Mouse (Mus musculus): ENCODE data around the gene Zmiz1. TPM values are rescaled to one million over a fixed set of nuclear protein-coding genes. Genes with fewer than 3 reads are reported as not detected.

Gene Zmiz1
- polyA plus RNA-seq, 1 experiment from 2014 or later = 21.2 TPM

DNA sequence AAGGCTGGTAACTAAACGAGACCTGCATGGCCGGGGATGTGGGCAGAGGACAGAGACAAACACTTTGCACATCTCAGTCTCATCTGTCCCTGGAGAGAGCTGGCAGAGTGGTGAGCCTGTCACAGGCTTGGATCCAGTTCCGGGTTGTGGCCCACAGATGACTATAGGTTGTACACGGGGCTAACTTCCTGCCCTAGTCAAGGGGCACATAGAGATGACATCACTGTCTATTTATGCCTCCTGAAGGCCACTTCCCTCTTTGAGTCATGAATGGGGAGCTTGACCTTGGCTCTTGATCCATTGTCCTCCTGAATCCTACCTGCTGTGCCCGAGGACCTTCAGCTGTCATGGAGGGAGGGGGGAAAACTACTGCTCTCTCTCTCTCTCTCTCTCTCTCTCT lies 25.1 kb downstream of the Zmiz1 start:
- H3K36me3 ChIP-seq (ENCODE audit: control insufficient read depth, insufficient read depth, low read length) = no peaks in the 10 kb centered on the region
- peaks cover 82% of the 10 kb centered on the region for H3K4me1 ChIP-seq (ENCODE audit: control insufficient read depth, insufficient read depth, low read length)
- H3K27ac ChIP-seq (ENCODE audit: low read length) = no peak overlapping the region
- H3K27me3 ChIP-seq (replicated peaks; ENCODE audit: control insufficient read depth, insufficient read depth, low read length) = no peaks in the 10 kb centered on the region
- no peak overlapping the region for H3K4me2 ChIP-seq (ENCODE audit: low read depth, low read length)
- no peaks in the 10 kb centered on the region for H3K9me3 ChIP-seq (ENCODE audit: control insufficient read depth, low read length)
- ATAC-seq = no peak
- H3K4me3 ChIP-seq (ENCODE audit: low read length) = no peak overlapping the region
- H3K9ac ChIP-seq (ENCODE audit: low read depth, low read length) = no peak overlapping the region
- 42% methylated on average over 5 of the region's 5 CpGs for WGBS

DNA sequence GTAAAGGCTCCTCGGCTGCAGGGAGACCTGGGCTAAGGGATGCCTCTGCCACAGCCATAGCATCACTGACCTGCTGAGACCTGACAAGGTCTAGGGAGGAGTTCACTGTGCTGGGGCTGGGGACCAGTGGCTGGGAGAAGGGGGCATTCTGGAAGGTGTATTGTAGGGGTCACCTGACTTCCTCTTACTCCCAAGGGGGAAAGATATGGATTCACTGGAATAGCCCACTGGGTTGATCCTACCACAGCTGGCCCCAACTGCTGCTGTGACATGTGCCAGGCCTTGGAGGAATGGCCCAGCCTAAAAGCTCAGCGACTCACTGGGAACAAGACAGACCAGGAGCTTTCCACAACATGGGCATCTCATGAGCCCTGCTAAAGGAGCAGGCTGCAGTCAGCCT lies 27.2 kb downstream of the Zmiz1 start:
- WGBS = 80% methylated on average over 2 of the region's 2 CpGs
- no peak for ATAC-seq
- no peak overlapping the region for H3K4me2 ChIP-seq (ENCODE audit: low read depth, low read length)
- no peak overlapping the region for H3K27ac ChIP-seq (ENCODE audit: low read length)
- H3K4me3 ChIP-seq (ENCODE audit: low read length) = no peak overlapping the region
- H3K9me3 ChIP-seq (ENCODE audit: control insufficient read depth, low read length) = no peaks in the 10 kb centered on the region
- no peaks in the 10 kb centered on the region for H3K36me3 ChIP-seq (ENCODE audit: control insufficient read depth, insufficient read depth, low read length)
- H3K27me3 ChIP-seq (replicated peaks; ENCODE audit: control insufficient read depth, insufficient read depth, low read length) = no peaks in the 10 kb centered on the region
- H3K4me1 ChIP-seq (ENCODE audit: control insufficient read depth, insufficient read depth, low read length) = peaks cover 78% of the 10 kb centered on the region
- H3K9ac ChIP-seq (ENCODE audit: low read depth, low read length) = 0 out of 2 replicates have a peak overlapping the region, but pooled peaks have one; percentile 1

DNA sequence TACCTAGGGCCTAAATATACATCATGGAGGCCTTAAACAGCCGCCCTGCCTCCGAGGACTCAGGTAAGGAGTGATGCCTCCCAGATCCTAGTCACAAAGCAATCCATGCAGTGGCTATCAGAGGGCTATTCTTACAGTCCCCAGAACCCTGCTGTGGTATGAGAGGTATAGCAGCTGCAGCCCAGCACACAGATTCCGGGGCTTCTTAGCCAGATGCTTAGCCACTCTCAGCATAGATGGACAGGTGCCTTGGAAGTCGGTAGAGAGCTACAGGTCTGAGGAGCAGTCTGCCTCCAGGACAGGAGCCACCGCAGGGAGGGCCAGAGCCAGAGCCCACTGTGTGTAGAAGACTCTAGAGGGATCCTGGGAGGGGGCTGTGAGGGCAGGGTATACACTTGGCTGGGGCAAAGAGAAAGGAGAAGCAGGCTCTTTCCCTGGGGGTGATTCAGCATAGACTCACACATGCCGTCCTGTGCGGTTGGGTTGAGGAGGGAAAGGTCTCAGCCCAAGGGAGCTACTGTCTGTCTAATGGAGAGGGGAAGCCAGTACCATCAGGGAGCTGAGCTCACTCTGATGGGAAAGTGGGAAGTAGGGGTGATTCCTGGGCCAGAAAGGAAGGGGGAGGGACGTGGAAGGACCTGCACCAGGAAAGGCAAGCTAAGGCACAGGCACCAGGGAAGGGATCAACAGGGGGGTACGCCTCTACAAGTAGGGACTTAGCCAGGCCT lies 27.9 kb downstream of the Zmiz1 start:
- Histone ChIP-seq H3K4me2 (ENCODE audit: low read depth, low read length) (no peak overlapping the region), H3K27me3 (replicated peaks; ENCODE audit: control insufficient read depth, insufficient read depth, low read length) (no peaks in the 10 kb centered on the region), H3K36me3 (ENCODE audit: control insufficient read depth, insufficient read depth, low read length) (no peaks in the 10 kb centered on the region), H3K4me3 (ENCODE audit: low read length) (no peak overlapping the region), H3K27ac (ENCODE audit: low read length) (no peak overlapping the region; the same call in 1 of the 2 replicates), H3K9me3 (ENCODE audit: control insufficient read depth, low read length) (no peaks in the 10 kb centered on the region), H3K9ac (ENCODE audit: low read depth, low read length) (peak overlapping the region; percentile 43; the same call in 1 of the 2 replicates), H3K4me1 (ENCODE audit: control insufficient read depth, insufficient read depth, low read length) (peaks cover 78% of the 10 kb centered on the region)
- 71% methylated on average over 9 of the region's 9 CpGs for WGBS
- no peak for ATAC-seq

DNA sequence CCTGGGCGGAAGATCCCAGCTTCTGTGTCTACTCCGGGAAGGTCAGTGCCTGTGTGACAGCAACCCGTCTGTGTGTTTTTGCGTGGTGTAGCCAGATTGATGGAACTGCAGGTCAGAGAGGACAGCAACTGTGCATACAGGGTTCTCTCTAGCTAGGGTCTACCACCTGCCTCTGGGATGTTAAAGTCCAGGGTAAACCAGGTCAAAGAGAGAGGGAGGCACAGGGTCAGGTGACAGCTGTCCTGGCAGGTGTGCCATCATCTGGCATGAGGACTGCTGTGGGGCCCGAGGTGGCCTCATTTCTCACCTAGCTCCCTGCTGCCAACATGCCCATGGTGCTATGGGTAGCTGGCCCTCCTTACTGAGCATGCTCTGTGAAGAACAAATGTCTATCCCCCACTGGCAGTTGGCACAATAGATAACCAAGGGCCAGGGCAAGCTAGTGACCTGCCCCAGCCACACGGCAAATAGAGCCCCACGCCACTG lies 28.5 kb downstream of the Zmiz1 start:
- no peaks in the 10 kb centered on the region for H3K27me3 ChIP-seq (replicated peaks; ENCODE audit: control insufficient read depth, insufficient read depth, low read length)
- H3K36me3 ChIP-seq (ENCODE audit: control insufficient read depth, insufficient read depth, low read length) = no peaks in the 10 kb centered on the region
- no peak for ATAC-seq
- H3K4me1 ChIP-seq (ENCODE audit: control insufficient read depth, insufficient read depth, low read length) = peaks cover 79% of the 10 kb centered on the region
- no peaks in the 10 kb centered on the region for H3K9me3 ChIP-seq (ENCODE audit: control insufficient read depth, low read length)
- no peak overlapping the region for H3K4me3 ChIP-seq (ENCODE audit: low read length)
- peak overlapping the region; percentile 1 for H3K27ac ChIP-seq (ENCODE audit: low read length)
- WGBS = 64% methylated on average over 7 of the region's 7 CpGs
- H3K4me2 ChIP-seq (ENCODE audit: low read depth, low read length) = no peak overlapping the region
- peak overlapping the region; percentile 43; the same call in 1 of the 2 replicates for H3K9ac ChIP-seq (ENCODE audit: low read depth, low read length)

GRCm38 (mm10) chr14:25488097-25488613 lies 29.2 kb downstream of the Zmiz1 start:
- H3K27me3 ChIP-seq (replicated peaks; ENCODE audit: control insufficient read depth, insufficient read depth, low read length) = no peaks in the 10 kb centered on the region
- no peak overlapping the region for H3K4me3 ChIP-seq (ENCODE audit: low read length)
- no peak for ATAC-seq
- H3K9ac ChIP-seq (ENCODE audit: low read depth, low read length) = peak overlapping the region; percentile 43
- H3K36me3 ChIP-seq (ENCODE audit: control insufficient read depth, insufficient read depth, low read length) = no peaks in the 10 kb centered on the region
- H3K4me1 ChIP-seq (ENCODE audit: control insufficient read depth, insufficient read depth, low read length) = peaks cover 82% of the 10 kb centered on the region
- whole genome bisulfite sequencing = 55% methylated on average over 6 of the region's 6 CpGs
- peak overlapping the region; percentile 1; the same call in 1 of the 2 replicates for H3K27ac ChIP-seq (ENCODE audit: low read length)
- H3K4me2 ChIP-seq (ENCODE audit: low read depth, low read length) = no peak overlapping the region
- no peaks in the 10 kb centered on the region for H3K9me3 ChIP-seq (ENCODE audit: control insufficient read depth, low read length)

DNA sequence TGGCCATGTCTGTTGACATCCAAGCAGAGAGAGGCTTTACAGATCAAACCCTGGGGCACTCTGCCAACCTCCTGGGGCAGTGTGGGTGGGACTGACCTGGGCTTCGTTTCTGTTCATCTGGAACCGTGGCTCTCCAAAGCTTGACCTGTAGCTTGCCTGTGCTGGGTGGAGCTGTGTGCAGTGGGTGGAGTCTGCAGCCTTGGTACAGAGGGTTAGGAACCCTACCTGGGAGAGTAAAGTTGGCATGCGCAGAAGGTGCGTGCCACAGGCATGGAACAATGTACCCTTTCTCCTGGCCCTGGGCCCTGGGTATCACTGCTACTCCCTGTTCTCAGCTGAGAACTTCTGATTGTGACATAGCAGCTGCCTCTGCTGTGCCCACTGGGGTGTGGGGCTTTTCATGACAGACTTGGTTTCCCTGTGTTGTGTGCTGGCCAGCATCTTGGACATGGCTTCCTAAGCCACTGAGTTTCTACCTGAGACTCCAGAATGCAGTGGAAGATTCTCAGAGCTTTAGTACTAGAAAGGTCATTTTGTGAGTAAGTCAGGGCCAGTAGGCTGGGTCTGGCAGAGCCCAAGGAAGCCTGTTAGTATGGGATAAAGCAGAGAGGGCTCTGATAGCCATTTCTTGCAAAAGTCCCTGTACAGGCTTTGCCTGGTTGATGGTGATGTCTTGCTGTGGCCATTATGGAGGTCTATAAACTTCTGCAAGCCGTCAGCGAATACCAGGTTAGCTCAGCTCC lies 30.5 kb downstream of the Zmiz1 start:
- ATAC-seq = 0 out of 2 replicates have a peak, but pooled peaks have one; percentile 19
- Histone ChIP-seq H3K9ac (ENCODE audit: low read depth, low read length) (no peak overlapping the region), H3K4me2 (ENCODE audit: low read depth, low read length) (no peak overlapping the region), H3K4me3 (ENCODE audit: low read length) (no peak overlapping the region), H3K4me1 (ENCODE audit: control insufficient read depth, insufficient read depth, low read length) (peaks cover 78% of the 10 kb centered on the region), H3K9me3 (ENCODE audit: control insufficient read depth, low read length) (no peaks in the 10 kb centered on the region), H3K27ac (ENCODE audit: low read length) (no peak overlapping the region), H3K36me3 (ENCODE audit: control insufficient read depth, insufficient read depth, low read length) (no peaks in the 10 kb centered on the region), H3K27me3 (replicated peaks; ENCODE audit: control insufficient read depth, insufficient read depth, low read length) (no peaks in the 10 kb centered on the region)
- 66% methylated on average over 6 of the region's 6 CpGs for WGBS

GRCm38 (mm10) chr14:25491961-25492360 lies 33.0 kb downstream of the Zmiz1 start:
- ATAC-seq = peak; percentile 41
- Histone ChIP-seq H3K27me3 (replicated peaks; ENCODE audit: control insufficient read depth, insufficient read depth, low read length) (no peaks in the 10 kb centered on the region), H3K4me2 (ENCODE audit: low read depth, low read length) (no peak overlapping the region), H3K27ac (ENCODE audit: low read length) (no peak overlapping the region), H3K9ac (ENCODE audit: low read depth, low read length) (no peak overlapping the region), H3K4me1 (ENCODE audit: control insufficient read depth, insufficient read depth, low read length) (peaks cover 86% of the 10 kb centered on the region), H3K9me3 (ENCODE audit: control insufficient read depth, low read length) (no peaks in the 10 kb centered on the region), H3K4me3 (ENCODE audit: low read length) (no peak overlapping the region), H3K36me3 (ENCODE audit: control insufficient read depth, insufficient read depth, low read length) (no peaks in the 10 kb centered on the region)
- 85% methylated on average over 5 of the region's 5 CpGs for WGBS

- peaks cover 86% of the 10 kb centered on the region for H3K4me1 ChIP-seq (ENCODE audit: control insufficient read depth, insufficient read depth, low read length)
- H3K27me3 ChIP-seq (replicated peaks; ENCODE audit: control insufficient read depth, insufficient read depth, low read length) = no peaks in the 10 kb centered on the region
- ATAC-seq = no peak
- H3K9me3 ChIP-seq (ENCODE audit: control insufficient read depth, low read length) = no peaks in the 10 kb centered on the region
- H3K4me2 ChIP-seq (ENCODE audit: low read depth, low read length) = no peak overlapping the region
- H3K27ac ChIP-seq (ENCODE audit: low read length) = no peak overlapping the region
- H3K36me3 ChIP-seq (ENCODE audit: control insufficient read depth, insufficient read depth, low read length) = no peaks in the 10 kb centered on the region
- H3K4me3 ChIP-seq (ENCODE audit: low read length) = no peak overlapping the region
- 0 out of 2 replicates have a peak overlapping the region, but pooled peaks have one; percentile 21 for H3K9ac ChIP-seq (ENCODE audit: low read depth, low read length)
- WGBS = 76% methylated on average over 11 of the region's 11 CpGs
Measured at GRCm38 (mm10) chr14:25492567-25493279, 33.7 kb downstream of the Zmiz1 start.
